Mouse (Mus musculus) heart, embryonic 12.5 days (tissue): ENCODE results near the gene Rassf10. TPM values are rescaled to one million over a fixed set of nuclear protein-coding genes. Genes with fewer than 3 reads are reported as not detected.
A peak's percentile ranks its signal among the peaks of the same experiment; 100 is the strongest.
"Not testable (repeated sequence)": the region's sequence is repeated elsewhere in the genome, so short reads cannot be mapped to it uniquely, and the experiment has no call there.

Experiments used
- ATAC-seq: fragments of 200-750 bp; cut with Nextera tagmentation; 2 replicates; pipeline ENCODE4 v1.8.0; 2017; ENCODE audit warnings: moderate TSS enrichment, moderate library complexity; ENCODE audit not compliant: insufficient number of reproducible peaks, low FRiP score
- H3K27ac ChIP-seq: fragments of 300-500 bp; sonication (generic); 2 replicates; pipeline ENCODE4 v1.5.1; 2016; ENCODE audit warnings: mild to moderate bottlenecking, moderate library complexity; ENCODE audit not compliant: poor library complexity, severe bottlenecking
- H3K27me3 ChIP-seq: fragments of 300-500 bp; sonication (generic); replicated peaks from 2 replicates; pipeline ENCODE4 v1.6.1; 2016; ENCODE audit warnings: mild to moderate bottlenecking, moderate library complexity
- H3K36me3 ChIP-seq: fragments of 300-500 bp; sonication (generic); 2 replicates; pipeline ENCODE4 v1.6.1; 2016; ENCODE audit warnings: mild to moderate bottlenecking, moderate library complexity
- H3K4me1 ChIP-seq: fragments of 300-500 bp; sonication (generic); replicated peaks from 2 replicates; pipeline ENCODE4 v1.6.1; 2016; ENCODE audit warnings: mild to moderate bottlenecking
- H3K4me2 ChIP-seq: fragments of 300-500 bp; sonication (generic); 2 replicates; pipeline ENCODE4 v1.6.1; 2016; ENCODE audit warnings: mild to moderate bottlenecking, moderate library complexity
- H3K4me3 ChIP-seq: fragments of 300-500 bp; sonication (generic); 2 replicates; pipeline ENCODE4 v1.5.1; 2016; ENCODE audit warnings: mild to moderate bottlenecking
- H3K9ac ChIP-seq: fragments of 300-500 bp; sonication (generic); 2 replicates; pipeline ENCODE4 v1.6.1; 2016; ENCODE audit warnings: mild to moderate bottlenecking, moderate library complexity
- H3K9me3 ChIP-seq: fragments of 300-500 bp; sonication (generic); replicated peaks from 2 replicates; pipeline ENCODE4 v1.6.1; 2016; ENCODE audit warnings: mild to moderate bottlenecking, moderate library complexity
- WGBS: fragments of 180-500 bp; shearing (Covaris S2); methylation state at CpG from one replicate; pipeline ENCODE4 v1.1.7; 2016; 5-methylcytosine and 5-hydroxymethylcytosine counted together
- polyA plus RNA-seq: library from polyadenylated mRNA; unstranded; fragments of >200 nt; fragmentation: Nextera tagmentation; extraction: Ambion mirVana; gene quantifications from 2 replicates; pipeline ENCODE4 v1.2.1, GENCODE M21; 2016

The Rassf10 gene
- polyA plus RNA-seq, 1 experiment from 2014 or later, result 2.7 TPM

GRCm38 (mm10) chr7:112930669-112931068 lies 23.1 kb upstream of the Rassf10 start:
- H3K27me3 ChIP-seq, result peaks cover 4% of the 10 kb centered on the region; the same call in 1 of the 2 replicates
- H3K4me1 ChIP-seq, result peaks cover 13% of the 10 kb centered on the region
- H3K36me3 ChIP-seq, result no peaks in the 10 kb centered on the region
- H3K27ac ChIP-seq, result no peak overlapping the region
- 38% methylated on average over 7 of the region's 7 CpGs for WGBS
- ATAC-seq, result no peak
- H3K4me2 ChIP-seq, result no peak overlapping the region
- no peaks in the 10 kb centered on the region for H3K9me3 ChIP-seq
- H3K9ac ChIP-seq, result no peak overlapping the region
- no peak overlapping the region for H3K4me3 ChIP-seq

GRCm38 (mm10) chr7:112935876-112936275 lies 17.9 kb upstream of the Rassf10 start:
- H3K27me3 ChIP-seq, H3K9me3 ChIP-seq, H3K9ac ChIP-seq, H3K36me3 ChIP-seq, H3K4me3 ChIP-seq, H3K4me2 ChIP-seq, H3K27ac ChIP-seq, H3K4me1 ChIP-seq, ATAC-seq: not testable (repeated sequence)
- 71% methylated on average over 5 of the region's 5 CpGs for WGBS

- Histone ChIP-seq H3K4me3 (no peak overlapping the region), H3K9ac (no peak overlapping the region), H3K36me3 (no peaks in the 10 kb centered on the region), H3K9me3 (no peaks in the 10 kb centered on the region), H3K4me2 (no peak overlapping the region), H3K27me3 (0 out of 2 replicates have a peak, but pooled peaks cover 3% of the 10 kb centered on the region), H3K27ac (no peak overlapping the region), H3K4me1 (no peaks in the 10 kb centered on the region)
- WGBS, result 83% methylated on average over 8 of the region's 8 CpGs
- no peak for ATAC-seq
Measured at GRCm38 (mm10) chr7:112937089-112937488, 16.7 kb upstream of the Rassf10 start.

- Histone ChIP-seq H3K4me2 (no peak overlapping the region), H3K4me3 (no peak overlapping the region), H3K27ac (no peak overlapping the region), H3K36me3 (no peaks in the 10 kb centered on the region), H3K9me3 (no peaks in the 10 kb centered on the region), H3K9ac (no peak overlapping the region), H3K4me1 (no peaks in the 10 kb centered on the region), H3K27me3 (0 out of 2 replicates have a peak, but pooled peaks cover 2% of the 10 kb centered on the region)
- WGBS, result 51% methylated on average over 5 of the region's 5 CpGs
- no peak for ATAC-seq
Measured at GRCm38 (mm10) chr7:112938959-112939358, 14.8 kb upstream of the Rassf10 start.

- no peak overlapping the region for H3K9ac ChIP-seq
- H3K9me3 ChIP-seq, result no peaks in the 10 kb centered on the region
- H3K4me1 ChIP-seq, result no peaks in the 10 kb centered on the region
- H3K4me3 ChIP-seq, result no peak overlapping the region
- no peak for ATAC-seq
- 74% methylated on average over 5 of the region's 5 CpGs for WGBS
- no peaks in the 10 kb centered on the region for H3K36me3 ChIP-seq
- no peak overlapping the region for H3K4me2 ChIP-seq
- H3K27me3 ChIP-seq, result 0 out of 2 replicates have a peak, but pooled peaks cover 2% of the 10 kb centered on the region
- no peak overlapping the region for H3K27ac ChIP-seq
Measured at GRCm38 (mm10) chr7:112942567-112942966, 11.2 kb upstream of the Rassf10 start.

DNA sequence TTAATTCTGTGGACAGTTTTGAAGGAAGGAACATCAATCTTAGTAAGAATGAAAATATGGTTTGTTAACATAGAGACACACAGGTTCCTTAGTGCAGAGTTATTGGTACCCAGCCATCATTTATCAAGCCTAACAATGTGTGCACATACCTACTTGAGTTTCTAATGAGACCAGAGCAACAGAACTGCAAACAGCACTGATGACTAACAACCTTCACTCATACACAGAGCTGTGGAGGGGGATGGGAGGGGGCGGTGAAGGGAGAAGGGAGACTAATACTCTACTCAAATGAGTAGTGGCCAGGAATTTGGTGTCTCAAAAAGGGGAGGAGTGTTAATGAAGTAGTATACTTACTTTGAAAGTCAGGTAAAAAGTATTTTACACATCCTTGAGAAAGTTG lies 10.7 kb upstream of the Rassf10 start:
- no peaks in the 10 kb centered on the region for H3K9me3 ChIP-seq
- no peak overlapping the region for H3K4me2 ChIP-seq
- H3K36me3 ChIP-seq, result no peaks in the 10 kb centered on the region
- 88% methylated on average over 1 of the region's 1 CpGs for WGBS
- H3K4me1 ChIP-seq, result no peaks in the 10 kb centered on the region
- H3K27me3 ChIP-seq, result 0 out of 2 replicates have a peak, but pooled peaks cover 2% of the 10 kb centered on the region
- H3K4me3 ChIP-seq, result no peak overlapping the region
- H3K27ac ChIP-seq, result no peak overlapping the region
- no peak overlapping the region for H3K9ac ChIP-seq
- ATAC-seq, result no peak

DNA sequence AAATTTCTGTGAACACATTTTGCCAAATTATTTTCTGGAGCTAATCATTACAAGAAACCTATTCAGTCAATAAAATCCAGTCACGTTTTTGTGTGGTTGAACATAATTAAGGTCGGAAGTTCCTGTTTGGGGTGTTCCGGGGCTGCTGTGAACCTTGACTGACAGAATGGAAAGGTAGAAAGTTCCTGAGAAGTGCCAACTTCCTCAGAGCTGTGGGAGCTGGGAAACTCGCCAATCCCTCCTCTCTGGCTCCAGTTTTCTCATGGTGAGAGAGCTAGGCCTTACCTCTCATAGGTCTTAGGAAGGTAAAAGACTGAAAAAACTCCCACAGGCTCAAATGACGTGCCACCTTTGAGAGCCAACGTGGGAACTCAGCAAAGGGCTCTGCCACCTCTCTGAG lies 7.1 kb upstream of the Rassf10 start:
- H3K36me3 ChIP-seq, result no peaks in the 10 kb centered on the region
- no peak overlapping the region for H3K9ac ChIP-seq
- H3K27ac ChIP-seq, result no peak overlapping the region
- ATAC-seq, result no peak
- no peak overlapping the region for H3K4me2 ChIP-seq
- H3K27me3 ChIP-seq, result no peaks in the 10 kb centered on the region; the same call in 1 of the 2 replicates
- no peaks in the 10 kb centered on the region for H3K4me1 ChIP-seq
- 50% methylated on average over 6 of the region's 6 CpGs for WGBS
- H3K9me3 ChIP-seq, result no peaks in the 10 kb centered on the region
- no peak overlapping the region for H3K4me3 ChIP-seq

GRCm38 (mm10) chr7:112954351-112955102 lies 765 bp downstream of the Rassf10 start:
- peaks cover 26% of the 10 kb centered on the region for H3K4me1 ChIP-seq
- H3K9ac ChIP-seq, result peak overlapping the region; percentile 71
- 0 out of 2 replicates have a peak, but pooled peaks have one; percentile 19 for ATAC-seq
- no peaks in the 10 kb centered on the region for H3K36me3 ChIP-seq
- H3K4me2 ChIP-seq, result peak overlapping the region; percentile 93
- no peaks in the 10 kb centered on the region for H3K9me3 ChIP-seq
- WGBS, result under 1% methylated on average over 82 of the region's 82 CpGs
- H3K27me3 ChIP-seq, result peaks cover 30% of the 10 kb centered on the region
- peak overlapping the region; percentile 53 for H3K4me3 ChIP-seq
- H3K27ac ChIP-seq, result no peak overlapping the region

GRCm38 (mm10) chr7:112955103-112955827 lies 1.5 kb downstream of the Rassf10 start:
- Histone ChIP-seq H3K9ac (peak overlapping the region; percentile 71), H3K4me1 (peaks cover 26% of the 10 kb centered on the region), H3K27ac (peak overlapping the region; percentile 46; the same call in 1 of the 2 replicates), H3K27me3 (peaks cover 30% of the 10 kb centered on the region), H3K4me3 (peak overlapping the region; percentile 53), H3K36me3 (no peaks in the 10 kb centered on the region), H3K9me3 (no peaks in the 10 kb centered on the region), H3K4me2 (peak overlapping the region; percentile 93)
- ATAC-seq, result 0 out of 2 replicates have a peak, but pooled peaks have one; percentile 10
- 3% methylated on average over 40 of the region's 40 CpGs for WGBS

GRCm38 (mm10) chr7:112955955-112956354 lies 2.2 kb downstream of the Rassf10 start:
- Histone ChIP-seq H3K27ac (0 out of 2 replicates have a peak overlapping the region, but pooled peaks have one; percentile 48), H3K9me3 (no peaks in the 10 kb centered on the region), H3K27me3 (peaks cover 30% of the 10 kb centered on the region), H3K9ac (no peak overlapping the region), H3K4me1 (peaks cover 26% of the 10 kb centered on the region), H3K4me2 (peak overlapping the region; percentile 93), H3K4me3 (peak overlapping the region; percentile 53), H3K36me3 (no peaks in the 10 kb centered on the region)
- 29% methylated on average over 3 of the region's 3 CpGs for WGBS
- no peak for ATAC-seq

DNA sequence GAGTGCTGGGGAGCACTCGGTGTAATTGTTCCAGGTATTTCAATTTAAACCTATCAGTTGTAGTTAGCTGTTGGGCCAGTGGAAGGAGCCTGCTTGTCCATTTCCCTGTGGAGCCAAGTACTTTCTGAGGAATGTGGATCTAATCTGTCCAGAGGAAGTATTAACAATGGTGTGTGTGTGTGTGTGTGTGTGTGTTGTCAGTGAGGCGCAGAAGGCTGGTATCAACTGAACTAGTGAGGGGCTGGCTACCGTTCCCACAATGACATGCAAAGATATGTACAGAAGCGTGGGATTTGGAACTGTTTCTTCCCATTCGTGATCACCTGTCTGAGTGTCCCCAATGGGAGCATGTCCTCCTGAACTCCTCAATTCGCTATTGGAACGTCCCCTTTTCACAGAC lies 3.2 kb downstream of the Rassf10 start:
- peak overlapping the region; percentile 25 for H3K4me3 ChIP-seq

More for the DNA sequence above, 3.2 kb downstream of the Rassf10 start:
- Histone ChIP-seq H3K27ac (peak overlapping the region; percentile 48; the same call in 1 of the 2 replicates), H3K4me2 (peak overlapping the region; percentile 51), H3K4me1 (peaks cover 26% of the 10 kb centered on the region), H3K9me3 (no peaks in the 10 kb centered on the region), H3K27me3 (peaks cover 30% of the 10 kb centered on the region), H3K36me3 (no peaks in the 10 kb centered on the region), H3K9ac (no peak overlapping the region)
- peak; percentile 37; the same call in 1 of the 2 replicates for ATAC-seq
- WGBS, result 52% methylated on average over 7 of the region's 7 CpGs
